Mouse (Mus musculus): ENCODE data around the gene Dok4. TPM values are rescaled to one million over a fixed set of nuclear protein-coding genes. Genes with fewer than 3 reads are reported as not detected.
"Not testable (repeated sequence)": the region's sequence is repeated elsewhere in the genome, so short reads cannot be mapped to it uniquely, and the experiment has no call there.

Gene Dok4
- total RNA-seq, 2 experiments from 2014 or later, result 34.2 to 44.2 TPM

- intact Hi-C loops (cut with DNase I); DNase-seq: not testable (repeated sequence)
These were observed 21.4 kb downstream of the Dok4 start for GRCm38 (mm10) chr8:94854761-94855160.

GRCm38 (mm10) chr8:94850049-94850448 is 26.1 kb downstream of the Dok4 start:
- intact Hi-C loops (cut with DNase I), result no loop called here
- no peak for DNase-seq

GRCm38 (mm10) chr8:94841183-94841582 is 34.9 kb downstream of the Dok4 start:
- no peak for DNase-seq
- intact Hi-C loops (cut with DNase I), result no loop called here

- intact Hi-C loops (cut with DNase I), result loop anchor here (5.0 kb wide), 1 partner anchor 451 kb away; the partner anchor contains the start of gene Herpud1
- peak; percentile 89 to 90 for DNase-seq
These were observed 37.5 kb downstream of the Dok4 start for GRCm38 (mm10) chr8:94838600-94838999.

GRCm38 (mm10) chr8:94837662-94838574 is 38.2 kb downstream of the Dok4 start, which contains the start of the genes Coq9 and Ciapin1:
Coq9 (plus strand) TSS chr8:94838321.
Ciapin1 (minus strand) TSS chr8:94838358.
- intact Hi-C loops (cut with DNase I), result loop anchor here (5.0 kb wide), 1 partner anchor 451 kb away; the partner anchor contains the start of gene Herpud1
- peak; percentile 96 to 97 for DNase-seq

- intact Hi-C loops (cut with DNase I), result loop anchor here (5.0 kb wide), 1 partner anchor 449 kb away; the partner anchor contains the start of gene Herpud1
These were observed 39.5 kb downstream of the Dok4 start for GRCm38 (mm10) chr8:94836456-94837240.

GRCm38 (mm10) chr8:94835751-94836150 is 40.4 kb downstream of the Dok4 start:
- DNase-seq, result not testable (repeated sequence)
- intact Hi-C loops (cut with DNase I), result loop anchor here (5.0 kb wide), 1 partner anchor 448 kb away; the partner anchor contains the start of gene Herpud1

More at GRCm38 (mm10) chr8:94836456-94837240, 39.5 kb downstream of the Dok4 start:
- no peak for DNase-seq

GRCm38 (mm10) chr8:94833901-94834405 is 42.2 kb downstream of the Dok4 start:
- intact Hi-C loops (cut with DNase I); DNase-seq: not testable (repeated sequence)

- intact Hi-C loops (cut with DNase I), result no loop called here
- DNase-seq, result no peak
These were observed 47.8 kb downstream of the Dok4 start for GRCm38 (mm10) chr8:94828284-94828683.

- intact Hi-C loops (cut with DNase I), result no loop called here
- DNase-seq, result no peak
These were observed 49.9 kb downstream of the Dok4 start for GRCm38 (mm10) chr8:94826210-94826609.

GRCm38 (mm10) chr8:94825170-94825569 is 51.0 kb downstream of the Dok4 start:
- DNase-seq, result no peak
- intact Hi-C loops (cut with DNase I), result no loop called here

- peak; percentile 72 to 83 for DNase-seq
- intact Hi-C loops (cut with DNase I), result loop anchor here (1.0 kb wide), 1 partner anchor 85 kb away; no protein-coding TSS in a partner anchor
These were observed 53.2 kb downstream of the Dok4 start for GRCm38 (mm10) chr8:94822637-94823560.

- DNase-seq, result no peak
- intact Hi-C loops (cut with DNase I), result no loop called here
These were observed 54.7 kb downstream of the Dok4 start for GRCm38 (mm10) chr8:94821381-94821780.

GRCm38 (mm10) chr8:94820553-94820952 is 55.6 kb downstream of the Dok4 start:
- no peak for DNase-seq
- intact Hi-C loops (cut with DNase I), result no loop called here

- no peak for DNase-seq
- intact Hi-C loops (cut with DNase I), result loop anchor here (5.0 kb wide), 1 partner anchor 217 kb away; the partner anchor contains the start of genes Fam192a and Rspry1
These were observed 56.4 kb downstream of the Dok4 start for GRCm38 (mm10) chr8:94819671-94820179.

- DNase-seq, result no peak
- intact Hi-C loops (cut with DNase I), result loop anchor here (5.0 kb wide), 1 partner anchor 216 kb away; the partner anchor contains the start of genes Fam192a and Rspry1
These were observed 58.2 kb downstream of the Dok4 start for GRCm38 (mm10) chr8:94817933-94818332.

- peak in 1 of 2 experiments; percentile 55 for DNase-seq
These were observed 61.6 kb downstream of the Dok4 start for GRCm38 (mm10) chr8:94814556-94814955.

More at GRCm38 (mm10) chr8:94814556-94814955, 61.6 kb downstream of the Dok4 start:
- intact Hi-C loops (cut with DNase I), result loop anchor here (2.0 to 5.0 kb wide), 2 partner anchors 94 to 222 kb away; no protein-coding TSS in a partner anchor

All from heart, postnatal 10 days (tissue).